Comparison of ENCODE assay signal across 19 mouse cellular contexts in the genomic region with DNA sequence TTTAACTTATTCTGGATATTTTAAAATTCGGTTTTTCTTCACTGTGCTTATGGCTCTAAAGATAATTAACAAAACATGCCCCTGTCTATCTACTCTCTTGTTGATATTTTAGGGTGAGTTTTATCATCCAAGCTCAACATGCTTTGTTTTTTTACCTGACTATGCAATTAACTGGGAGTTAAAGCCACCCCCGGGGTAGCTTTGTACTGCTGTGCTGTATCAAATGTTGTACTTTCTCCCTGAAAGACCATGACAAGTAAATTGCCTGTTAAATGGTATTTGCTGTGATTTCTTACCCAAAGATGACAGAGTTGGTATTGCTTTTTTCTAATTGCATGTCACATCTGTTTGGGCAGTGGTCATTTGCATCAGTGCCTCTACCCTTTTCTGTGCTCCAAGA.
"Had no signal": no experiment of that assay in that cellular context is flagged by ENCODE, and none has a peak within 500 bp of the region (broad histone marks: within the 10 kb centered on the region; RNA-seq: fewer than 3 reads in every experiment).

No protein-coding gene starts in this region.

- H3K36me3 ChIP-seq: midbrain, embryonic 10.5 days; midbrain, embryonic 12.5 days; neural tube, embryonic 13.5 days had no signal

- H3K4me1 ChIP-seq: midbrain, embryonic 10.5 days; midbrain, embryonic 12.5 days; neural tube, embryonic 13.5 days; neural tube, embryonic 15.5 days had no signal

- H3K9ac ChIP-seq: lung, embryonic 14.5 days; midbrain, embryonic 12.5 days; neural tube, embryonic 13.5 days; neural tube, embryonic 15.5 days had no signal

- H3K4me3 ChIP-seq: midbrain, embryonic 10.5 days; midbrain, embryonic 12.5 days; myocyte; neural tube, embryonic 13.5 days; neural tube, embryonic 15.5 days had no signal

- H3K27me3 ChIP-seq: midbrain, embryonic 12.5 days; neural tube, embryonic 13.5 days; neural tube, embryonic 15.5 days had no signal

- H3K4me2 ChIP-seq: lung, embryonic 14.5 days; midbrain, embryonic 12.5 days; neural tube, embryonic 13.5 days; neural tube, embryonic 15.5 days had no signal

- H3K9me3 ChIP-seq: midbrain, embryonic 10.5 days; midbrain, embryonic 12.5 days; neural tube, embryonic 13.5 days; neural tube, embryonic 15.5 days had no signal

- ATAC-seq: midbrain, embryonic 16.5 days had no signal

- DNase-seq: lung, adult 18-20 months; lung, embryonic 14.5 days; lung, postnatal 10 days; lung, postnatal 4 days; midbrain, embryonic 14.5 days; retina, postnatal 1 day; right cerebral cortex, adult 18-20 months; right cerebral cortex, postnatal 25 days; right cerebral cortex, postnatal 4 days; spleen, adult 18-20 months; thymus, adult 18-20 months; thymus, postnatal 14 days; thymus, postnatal 36 days had no signal

- H3K27ac ChIP-seq: midbrain, embryonic 10.5 days; midbrain, embryonic 12.5 days; neural tube, embryonic 13.5 days; neural tube, embryonic 15.5 days had no signal
